Mouse (Mus musculus) CH12.LX (cell line): ENCODE measurements at regions not wholly inside any gene's neighbourhood (a gene's known extent, or its start where the extent isn't known, plus 50 kb on each side); places are given as distances from the start of the nearest gene placed in this dataset.

Experiments used
- CHD2 ChIP-seq: IDR thresholded peaks from 2 replicates; pipeline ENCODE4 v1.6.1; 2011; ENCODE audit warnings: low read length, improper control_type of control experiment
- CTCF ChIP-seq, 2 experiments: IDR thresholded peaks in 1 of 2; conservative IDR thresholded peaks in 1 of 2; 2 replicates each; pipeline ENCODE4 v1.5.1; 2011 to 2012; ENCODE audit warnings: low read depth in 2 of 2, low read length in 2 of 2, improper control_type of control experiment in 1 of 2, inconsistent platforms in 1 of 2, mild to moderate bottlenecking in 1 of 2, moderate library complexity in 1 of 2
- EP300 ChIP-seq: IDR thresholded peaks from 2 replicates; pipeline ENCODE4 v1.6.1; 2011; ENCODE audit warnings: low read length, improper control_type of control experiment
- GABPA ChIP-seq: IDR thresholded peaks from 2 replicates; pipeline ENCODE4 v1.6.1; 2012; ENCODE audit warnings: low read depth, low read length, improper control_type of control experiment, inconsistent platforms; ENCODE audit not compliant: insufficient replicate concordance
- HCFC1 ChIP-seq: IDR thresholded peaks from 2 replicates; pipeline ENCODE4 v1.6.1; 2012; ENCODE audit warnings: low read depth, mild to moderate bottlenecking, inconsistent platforms, low read length, improper control_type of control experiment
- MAZ ChIP-seq: IDR thresholded peaks from 2 replicates; pipeline ENCODE4 v1.6.1; 2012; ENCODE audit warnings: low read depth, mild to moderate bottlenecking, inconsistent platforms, low read length, improper control_type of control experiment, moderate library complexity
- PAX5 ChIP-seq: IDR thresholded peaks from 2 replicates; pipeline ENCODE4 v1.6.1; 2012; ENCODE audit warnings: low read length, inconsistent platforms, mixed read lengths
- ZNF384 ChIP-seq: IDR thresholded peaks from 2 replicates; pipeline ENCODE4 v1.6.1; 2012; ENCODE audit warnings: low read depth, low read length, improper control_type of control experiment, inconsistent platforms

DNA sequence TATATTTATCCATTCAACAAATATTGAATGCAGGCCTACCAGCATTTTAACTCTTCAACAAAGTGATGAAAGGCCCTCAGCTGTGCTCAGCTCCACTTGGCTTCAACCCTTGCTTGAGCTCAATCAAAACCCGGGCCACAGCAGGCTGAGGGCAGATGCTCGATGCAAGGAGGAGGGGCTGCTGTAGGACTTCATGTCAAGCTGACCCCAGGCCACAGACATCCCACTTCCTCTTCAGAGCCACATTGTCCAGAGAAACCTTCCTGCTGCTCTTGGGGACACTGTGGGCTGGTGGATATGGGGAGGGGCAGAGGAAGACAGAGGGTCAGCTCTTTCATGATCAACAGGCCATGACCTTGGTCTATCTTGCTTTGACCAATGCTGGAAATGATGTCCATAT, 299.7 kb downstream of the Bcl11a start:
- TF ChIP-seq CTCF (conservative IDR thresholded peaks at IDR 0.05 in 1 of 2, IDR thresholded peaks at IDR 0.05 in 1 of 2; ENCODE audit: low read depth in 2 of 2, low read length in 2 of 2) (no peak), ZNF384 (no peak), PAX5 (no peak), CHD2 (no peak), HCFC1 (no peak), MAZ (no peak), GABPA (no peak), EP300 (no peak)
